Mouse (Mus musculus): ENCODE measurements around the gene Tbx15. TPM values are rescaled to one million over a fixed set of nuclear protein-coding genes. Genes with fewer than 3 reads are reported as not detected.
A peak's percentile ranks its signal among the peaks of the same experiment; 100 is the strongest.

Tbx15 gene
- polyA plus RNA-seq, 1 experiment from 2014 or later = 41.2 TPM

DNA sequence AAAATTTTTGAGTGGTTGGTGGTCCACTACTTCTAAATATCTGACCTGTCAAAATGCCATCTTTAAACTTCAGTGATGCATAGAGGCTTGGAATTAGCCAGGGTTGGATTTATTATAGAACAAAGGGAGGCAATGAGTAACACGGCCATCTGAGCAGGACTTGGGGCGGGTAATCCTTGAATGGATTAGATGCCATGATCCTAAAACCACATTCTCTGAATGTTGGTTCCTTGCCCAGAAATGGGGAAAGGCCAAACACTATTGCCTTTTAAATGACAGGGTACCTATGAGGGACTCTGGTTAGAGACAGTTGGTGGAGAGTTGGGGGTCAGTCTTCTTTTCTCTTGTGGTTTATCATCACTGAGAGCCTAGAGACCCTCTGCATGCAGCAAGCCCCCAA lies 55.1 kb downstream of the Tbx15 start:
- 83% methylated on average over 2 of the region's 2 CpGs for WGBS
- Histone ChIP-seq H3K4me1 (peaks cover 4% of the 10 kb centered on the region; the same call in 1 of the 2 replicates), H3K9me3 (replicated peaks) (no peaks in the 10 kb centered on the region), H3K4me3 (no peak overlapping the region), H3K27ac (no peak overlapping the region), H3K27me3 (ENCODE audit: low read depth, poor library complexity, severe bottlenecking) (no peaks in the 10 kb centered on the region), H3K36me3 (peaks cover 78% of the 10 kb centered on the region)
- no peak for DNase-seq (ENCODE audit: low spot score)

DNA sequence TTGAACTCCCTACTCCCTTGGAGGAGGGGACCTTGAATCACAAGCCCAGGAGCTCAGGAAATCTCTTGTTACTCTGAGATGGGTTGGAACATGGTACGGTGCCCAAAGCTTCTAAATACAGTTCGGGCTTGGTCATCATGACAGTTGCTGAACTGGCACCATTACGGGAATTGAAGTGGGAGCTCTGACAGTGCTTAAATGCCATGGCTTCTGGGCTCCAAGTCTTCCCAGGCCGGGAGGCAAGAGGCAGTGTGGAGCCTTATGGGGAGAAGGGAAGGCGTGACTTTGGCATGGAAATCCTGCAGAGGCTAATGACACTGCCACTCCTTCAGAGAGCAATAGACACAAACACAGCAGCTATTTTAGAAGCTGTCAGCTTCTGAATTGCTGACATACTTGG lies 56.0 kb downstream of the Tbx15 start:
- Histone ChIP-seq H3K27ac (no peak overlapping the region), H3K9me3 (replicated peaks) (no peaks in the 10 kb centered on the region), H3K4me3 (no peak overlapping the region), H3K4me1 (0 out of 2 replicates have a peak, but pooled peaks cover 1% of the 10 kb centered on the region), H3K27me3 (ENCODE audit: low read depth, poor library complexity, severe bottlenecking) (no peaks in the 10 kb centered on the region), H3K36me3 (peaks cover 81% of the 10 kb centered on the region)
- 83% methylated on average over 5 of the region's 5 CpGs for WGBS
- DNase-seq (ENCODE audit: low spot score) = no peak

- WGBS = 89% methylated on average over 2 of the region's 2 CpGs
- no peak overlapping the region for H3K27ac ChIP-seq
- H3K27me3 ChIP-seq (ENCODE audit: low read depth, poor library complexity, severe bottlenecking) = no peaks in the 10 kb centered on the region
- H3K36me3 ChIP-seq = peaks cover 65% of the 10 kb centered on the region
- H3K9me3 ChIP-seq (replicated peaks) = no peaks in the 10 kb centered on the region
- H3K4me1 ChIP-seq = peaks cover 9% of the 10 kb centered on the region
- no peak for DNase-seq (ENCODE audit: low spot score)
- no peak overlapping the region for H3K4me3 ChIP-seq
Observed at GRCm38 (mm10) chr3:99300846-99301245, 60.7 kb downstream of the Tbx15 start.

GRCm38 (mm10) chr3:99310877-99311276 lies 70.7 kb downstream of the Tbx15 start:
- WGBS = 63% methylated on average over 2 of the region's 2 CpGs
- H3K4me3 ChIP-seq = no peak overlapping the region
- DNase-seq (ENCODE audit: low spot score) = no peak
- peaks cover 39% of the 10 kb centered on the region for H3K4me1 ChIP-seq
- peaks cover 72% of the 10 kb centered on the region for H3K36me3 ChIP-seq
- H3K9me3 ChIP-seq (replicated peaks) = no peaks in the 10 kb centered on the region
- no peaks in the 10 kb centered on the region for H3K27me3 ChIP-seq (ENCODE audit: low read depth, poor library complexity, severe bottlenecking)
- H3K27ac ChIP-seq = no peak overlapping the region

- H3K4me1 ChIP-seq = peaks cover 39% of the 10 kb centered on the region
- no peaks in the 10 kb centered on the region for H3K9me3 ChIP-seq (replicated peaks)
- DNase-seq (ENCODE audit: low spot score) = peak; percentile 69
- H3K27ac ChIP-seq = peak overlapping the region; percentile 58
- no peaks in the 10 kb centered on the region for H3K27me3 ChIP-seq (ENCODE audit: low read depth, poor library complexity, severe bottlenecking)
- H3K4me3 ChIP-seq = no peak overlapping the region
- 13% methylated on average over 7 of the region's 7 CpGs for WGBS
- peaks cover 75% of the 10 kb centered on the region for H3K36me3 ChIP-seq
Observed at GRCm38 (mm10) chr3:99311943-99312635, 71.9 kb downstream of the Tbx15 start.

DNA sequence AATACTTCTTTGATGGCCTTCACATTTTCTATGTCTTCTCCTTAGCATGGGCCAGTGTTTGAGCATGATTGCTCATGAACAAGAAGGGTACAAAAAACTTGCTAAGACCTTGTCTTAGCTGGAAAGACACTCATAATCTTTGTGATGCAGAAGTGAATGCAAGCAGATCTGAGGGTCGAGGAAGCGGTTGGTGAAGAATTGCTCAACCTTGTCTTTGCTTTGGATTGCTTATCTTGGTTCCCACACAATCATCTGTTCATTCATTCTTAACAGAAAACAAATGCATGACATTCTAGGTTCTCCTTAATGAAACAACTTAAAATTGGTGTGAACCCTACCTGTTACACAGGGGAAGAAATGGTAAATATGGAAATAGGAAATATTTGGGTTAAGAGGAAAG lies 82.2 kb downstream of the Tbx15 start:
- WGBS = 95% methylated on average over 2 of the region's 2 CpGs

GRCm38 (mm10) chr3:99329316-99329715 lies 89.1 kb downstream of the Tbx15 start:
- Histone ChIP-seq H3K36me3 (peaks cover 100% of the 10 kb centered on the region), H3K27me3 (ENCODE audit: low read depth, poor library complexity, severe bottlenecking) (no peaks in the 10 kb centered on the region), H3K9me3 (replicated peaks) (no peaks in the 10 kb centered on the region), H3K4me3 (no peak overlapping the region), H3K4me1 (peaks cover 16% of the 10 kb centered on the region), H3K27ac (no peak overlapping the region)
- no peak for DNase-seq (ENCODE audit: low spot score)
- WGBS = 94% methylated on average over 5 of the region's 5 CpGs

More for the DNA sequence above, 82.2 kb downstream of the Tbx15 start:
- H3K4me1 ChIP-seq = peaks cover 33% of the 10 kb centered on the region
- H3K4me3 ChIP-seq = no peak overlapping the region
- DNase-seq (ENCODE audit: low spot score) = no peak
- H3K9me3 ChIP-seq (replicated peaks) = no peaks in the 10 kb centered on the region
- no peak overlapping the region for H3K27ac ChIP-seq
- H3K27me3 ChIP-seq (ENCODE audit: low read depth, poor library complexity, severe bottlenecking) = no peaks in the 10 kb centered on the region
- peaks cover 100% of the 10 kb centered on the region for H3K36me3 ChIP-seq

- peaks cover 100% of the 10 kb centered on the region for H3K36me3 ChIP-seq
- 91% methylated on average over 8 of the region's 8 CpGs for WGBS
- no peak overlapping the region for H3K4me3 ChIP-seq
- DNase-seq (ENCODE audit: low spot score) = no peak
- H3K9me3 ChIP-seq (replicated peaks) = no peaks in the 10 kb centered on the region
- H3K27me3 ChIP-seq (ENCODE audit: low read depth, poor library complexity, severe bottlenecking) = no peaks in the 10 kb centered on the region
- no peak overlapping the region for H3K27ac ChIP-seq
- no peaks in the 10 kb centered on the region for H3K4me1 ChIP-seq
Observed at GRCm38 (mm10) chr3:99331086-99331485, 90.9 kb downstream of the Tbx15 start.

- Histone ChIP-seq H3K27me3 (ENCODE audit: low read depth, poor library complexity, severe bottlenecking) (no peaks in the 10 kb centered on the region), H3K36me3 (peaks cover 100% of the 10 kb centered on the region), H3K9me3 (replicated peaks) (no peaks in the 10 kb centered on the region), H3K27ac (no peak overlapping the region), H3K4me3 (no peak overlapping the region), H3K4me1 (no peaks in the 10 kb centered on the region)
- 90% methylated on average over 2 of the region's 2 CpGs for WGBS
- DNase-seq (ENCODE audit: low spot score) = no peak
Observed at GRCm38 (mm10) chr3:99336866-99337265, 96.7 kb downstream of the Tbx15 start.

DNA sequence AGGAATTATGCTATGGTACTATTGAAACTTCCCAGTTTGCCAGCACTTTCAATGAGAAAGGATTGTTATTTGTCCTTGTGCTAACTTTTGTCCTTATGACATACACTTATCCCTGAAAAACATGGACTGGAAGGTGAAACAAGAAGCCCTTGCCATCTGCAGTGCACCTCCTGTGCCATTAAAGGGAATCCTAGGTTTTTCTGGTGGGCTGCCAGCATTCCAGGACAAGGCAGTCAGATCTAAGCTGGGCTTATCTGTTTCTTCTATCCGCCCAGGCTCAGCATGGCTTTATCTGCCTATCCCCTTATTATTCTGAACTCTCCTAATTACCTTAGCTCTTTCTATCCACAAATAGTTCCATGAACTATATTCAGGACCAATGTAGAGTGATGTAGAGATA lies 98.6 kb downstream of the Tbx15 start:
- no peak overlapping the region for H3K27ac ChIP-seq
- H3K4me3 ChIP-seq = no peak overlapping the region
- no peaks in the 10 kb centered on the region for H3K27me3 ChIP-seq (ENCODE audit: low read depth, poor library complexity, severe bottlenecking)
- DNase-seq (ENCODE audit: low spot score) = no peak
- 83% methylated on average over 1 of the region's 1 CpGs for WGBS
- H3K4me1 ChIP-seq = no peaks in the 10 kb centered on the region
- peaks cover 100% of the 10 kb centered on the region for H3K36me3 ChIP-seq
- no peaks in the 10 kb centered on the region for H3K9me3 ChIP-seq (replicated peaks)

GRCm38 (mm10) chr3:99340021-99340420 lies 99.8 kb downstream of the Tbx15 start:
- Histone ChIP-seq H3K4me1 (no peaks in the 10 kb centered on the region), H3K27ac (no peak overlapping the region), H3K27me3 (ENCODE audit: low read depth, poor library complexity, severe bottlenecking) (no peaks in the 10 kb centered on the region), H3K36me3 (peaks cover 99% of the 10 kb centered on the region), H3K4me3 (no peak overlapping the region), H3K9me3 (replicated peaks) (no peaks in the 10 kb centered on the region)
- no peak for DNase-seq (ENCODE audit: low spot score)
- WGBS = 94% methylated on average over 3 of the region's 3 CpGs

GRCm38 (mm10) chr3:99379616-99380250 lies 139.6 kb downstream of the Tbx15 start:
- H3K27me3 ChIP-seq (ENCODE audit: low read depth, poor library complexity, severe bottlenecking) = no peaks in the 10 kb centered on the region
- no peaks in the 10 kb centered on the region for H3K36me3 ChIP-seq
- no peak overlapping the region for H3K27ac ChIP-seq
- no peaks in the 10 kb centered on the region for H3K9me3 ChIP-seq (replicated peaks)
- WGBS = 87% methylated on average over 2 of the region's 2 CpGs
- H3K4me3 ChIP-seq = no peak overlapping the region
- DNase-seq (ENCODE audit: low spot score) = no peak
- no peaks in the 10 kb centered on the region for H3K4me1 ChIP-seq

- H3K4me3 ChIP-seq = no peak overlapping the region
- H3K27ac ChIP-seq = no peak overlapping the region
- no peaks in the 10 kb centered on the region for H3K4me1 ChIP-seq
- 57% methylated on average over 4 of the region's 4 CpGs for WGBS
- no peaks in the 10 kb centered on the region for H3K27me3 ChIP-seq (ENCODE audit: low read depth, poor library complexity, severe bottlenecking)
- no peaks in the 10 kb centered on the region for H3K36me3 ChIP-seq
- no peak for DNase-seq (ENCODE audit: low spot score)
- H3K9me3 ChIP-seq (replicated peaks) = no peaks in the 10 kb centered on the region
Observed at GRCm38 (mm10) chr3:99387127-99387526, 146.9 kb downstream of the Tbx15 start.
